Mouse (Mus musculus): Measurements from ENCODE around the gene Isg20.

Isg20 gene

DNA sequence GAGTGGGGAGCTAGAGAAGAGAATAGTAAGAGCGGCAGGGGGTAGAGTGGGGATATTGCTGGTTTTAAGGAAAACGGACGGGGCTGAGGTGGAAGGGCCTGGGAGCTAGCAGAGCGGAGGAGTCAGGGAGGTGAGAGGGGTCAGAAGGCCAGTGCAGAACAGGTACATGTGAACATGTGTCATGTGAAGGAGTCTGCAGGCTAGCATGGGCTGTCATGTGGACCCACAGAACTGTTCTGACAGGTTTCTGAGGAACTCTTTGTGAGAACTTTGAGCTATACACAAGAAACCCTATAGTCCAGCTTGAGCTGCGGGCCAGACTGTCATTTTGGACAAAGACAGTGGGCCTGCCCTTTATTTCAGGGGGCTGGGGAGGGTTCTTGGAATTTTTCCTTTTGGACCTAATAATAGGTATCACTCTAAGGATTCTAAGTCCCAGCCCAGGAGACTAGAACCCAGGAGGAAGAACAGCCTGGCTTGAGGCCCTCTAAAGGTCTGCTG is at the start of gene Isg20:
Gene Isg20 (plus strand): TSS at position 451 of the 501 bp plus-strand sequence.
- DNase-seq: peak; percentile 90

DNA sequence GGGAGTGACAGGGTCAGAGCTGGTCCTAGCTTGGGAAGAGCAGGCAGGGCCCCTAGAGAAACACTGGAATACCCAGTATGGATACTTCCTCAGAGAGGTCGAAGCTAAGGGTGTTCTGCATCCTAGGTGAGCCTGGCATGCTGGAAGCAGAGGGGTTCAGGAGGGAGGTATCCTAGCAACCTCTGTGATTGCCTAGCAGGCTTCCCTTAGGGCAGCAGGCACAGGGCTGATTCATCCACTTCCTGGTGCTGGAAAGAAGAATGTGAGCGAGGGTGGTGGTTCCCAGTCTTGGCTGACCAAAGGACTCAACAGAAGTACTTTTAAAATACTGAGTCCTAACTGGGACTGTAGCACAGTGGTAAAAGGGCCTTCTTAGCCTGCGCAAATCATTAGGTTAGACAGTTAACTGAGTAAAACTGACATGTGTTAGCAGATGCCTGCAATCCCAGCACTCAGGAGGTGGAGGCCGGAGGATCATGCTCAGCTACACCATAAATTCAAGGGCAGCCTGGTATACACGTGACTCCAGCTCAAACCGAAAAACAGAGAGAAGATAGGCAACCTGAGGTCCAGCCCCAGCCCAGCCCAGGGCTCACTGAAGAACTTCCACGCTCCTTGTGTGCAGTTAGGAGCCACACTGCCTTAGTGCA is 49.3 kb upstream of the Isg20 start:
- no peak for DNase-seq

DNA sequence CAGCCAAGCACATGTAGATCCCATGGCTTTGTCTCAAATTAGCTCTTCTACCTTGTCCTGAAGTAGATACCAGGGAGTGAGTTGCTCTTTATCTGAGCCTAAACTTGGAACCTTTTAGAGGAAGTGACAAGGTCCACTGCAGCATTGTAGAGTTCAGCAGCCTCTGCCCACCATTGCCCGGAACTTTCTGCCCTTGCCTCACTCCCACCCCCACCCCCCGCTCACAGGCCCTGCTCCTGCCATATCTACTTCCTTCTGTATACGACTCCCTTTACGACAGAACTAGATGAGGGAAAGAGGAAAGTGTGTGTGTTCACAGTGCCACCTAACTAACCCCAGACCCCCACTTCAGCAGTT is 48.8 kb upstream of the Isg20 start:
- DNase-seq: no peak

DNA sequence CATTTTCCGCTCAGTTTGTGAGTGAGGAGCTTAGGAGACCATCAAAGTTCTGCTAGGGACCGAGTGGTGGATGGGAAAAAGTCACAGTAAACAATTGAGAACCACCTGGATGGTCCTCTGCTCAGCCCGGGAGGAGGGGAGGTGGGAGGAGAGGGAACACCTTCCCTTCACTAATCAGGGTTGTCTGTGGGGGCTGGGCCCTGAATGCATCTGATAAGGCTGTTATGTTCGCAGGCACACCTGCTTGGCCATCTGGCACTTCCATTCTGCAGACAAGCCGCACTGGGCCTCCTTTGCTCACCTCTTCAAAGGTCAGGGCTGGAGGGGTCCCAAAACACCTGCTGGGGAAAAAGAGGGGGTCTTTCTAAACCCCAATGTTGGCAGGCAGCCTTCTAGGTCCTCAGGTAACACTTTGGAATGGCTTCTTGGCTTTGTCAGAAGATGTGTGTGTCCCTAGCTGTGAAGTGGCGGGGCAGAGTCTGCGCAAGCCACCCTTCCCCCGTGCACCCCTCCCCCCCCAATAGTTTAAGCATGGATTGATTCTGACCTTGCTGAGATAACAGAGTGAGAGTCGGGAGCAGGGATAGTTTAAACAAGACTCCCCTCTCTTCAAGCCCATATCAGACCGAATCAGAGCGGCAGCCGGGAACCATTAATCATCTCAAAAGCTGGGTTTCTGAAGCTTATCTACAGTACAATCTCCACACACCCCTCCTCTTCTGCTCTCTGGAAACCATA is 47.8 kb upstream of the Isg20 start:
- no peak for DNase-seq

DNA sequence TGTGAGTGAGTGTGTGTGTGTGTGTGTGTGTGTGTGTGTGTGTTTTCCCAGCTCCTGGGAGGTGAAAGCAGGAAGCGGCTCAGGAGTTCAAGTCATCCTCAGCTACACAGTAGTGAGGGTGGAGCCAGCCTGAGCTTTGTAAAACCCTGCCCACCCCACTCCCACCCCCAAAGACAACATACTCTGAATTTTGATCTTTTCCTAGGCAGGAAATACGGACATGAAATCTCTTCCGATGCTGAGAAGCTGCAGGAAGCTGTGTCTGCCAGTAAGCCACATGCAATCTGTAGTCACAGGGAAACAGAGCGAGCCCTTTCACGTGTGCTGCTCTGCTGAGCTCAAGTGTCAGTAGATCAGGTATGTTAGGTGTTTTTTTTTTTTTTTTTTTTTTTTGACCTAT is 44.5 kb upstream of the Isg20 start:
- DNase-seq: no peak

DNA sequence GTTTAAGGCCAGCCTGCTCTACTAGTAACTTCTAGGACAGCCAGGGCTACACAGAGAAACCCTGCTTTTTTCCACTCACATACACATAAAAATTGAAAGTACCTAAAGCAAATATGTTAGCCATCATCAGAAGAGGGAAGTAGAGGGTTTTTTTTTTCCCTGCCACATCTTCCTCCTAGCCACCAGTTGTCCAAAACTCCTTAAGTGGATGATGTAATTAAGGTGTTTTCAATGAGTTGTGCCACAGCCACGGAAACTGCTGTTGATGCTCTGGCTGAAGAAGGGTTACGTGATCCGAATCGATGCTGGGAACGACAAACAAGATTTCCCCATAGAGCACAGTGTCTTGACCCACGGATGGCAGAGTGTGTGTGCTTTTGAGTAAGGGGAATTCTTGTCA is 40.9 kb upstream of the Isg20 start:
- no peak for DNase-seq

DNA sequence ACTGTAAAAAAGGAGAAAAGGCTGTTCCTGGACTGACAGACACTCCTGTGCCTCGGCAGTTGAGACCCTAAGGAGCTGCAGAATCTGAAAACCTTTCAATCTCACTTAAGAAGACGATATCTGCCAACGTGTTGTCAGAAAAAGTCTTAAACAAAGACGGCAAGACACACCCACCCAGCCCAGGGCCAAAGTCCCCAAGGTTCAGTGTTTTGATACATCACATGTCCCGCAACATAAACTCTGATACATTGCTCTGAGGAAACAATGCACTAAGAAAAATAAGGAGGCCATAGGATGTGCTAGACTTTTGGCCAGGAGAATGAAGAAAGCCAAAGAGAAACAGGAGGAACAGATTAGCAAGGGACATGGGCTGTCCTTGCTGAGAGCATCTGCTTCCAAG is 40.4 kb upstream of the Isg20 start:
- no peak for DNase-seq

DNA sequence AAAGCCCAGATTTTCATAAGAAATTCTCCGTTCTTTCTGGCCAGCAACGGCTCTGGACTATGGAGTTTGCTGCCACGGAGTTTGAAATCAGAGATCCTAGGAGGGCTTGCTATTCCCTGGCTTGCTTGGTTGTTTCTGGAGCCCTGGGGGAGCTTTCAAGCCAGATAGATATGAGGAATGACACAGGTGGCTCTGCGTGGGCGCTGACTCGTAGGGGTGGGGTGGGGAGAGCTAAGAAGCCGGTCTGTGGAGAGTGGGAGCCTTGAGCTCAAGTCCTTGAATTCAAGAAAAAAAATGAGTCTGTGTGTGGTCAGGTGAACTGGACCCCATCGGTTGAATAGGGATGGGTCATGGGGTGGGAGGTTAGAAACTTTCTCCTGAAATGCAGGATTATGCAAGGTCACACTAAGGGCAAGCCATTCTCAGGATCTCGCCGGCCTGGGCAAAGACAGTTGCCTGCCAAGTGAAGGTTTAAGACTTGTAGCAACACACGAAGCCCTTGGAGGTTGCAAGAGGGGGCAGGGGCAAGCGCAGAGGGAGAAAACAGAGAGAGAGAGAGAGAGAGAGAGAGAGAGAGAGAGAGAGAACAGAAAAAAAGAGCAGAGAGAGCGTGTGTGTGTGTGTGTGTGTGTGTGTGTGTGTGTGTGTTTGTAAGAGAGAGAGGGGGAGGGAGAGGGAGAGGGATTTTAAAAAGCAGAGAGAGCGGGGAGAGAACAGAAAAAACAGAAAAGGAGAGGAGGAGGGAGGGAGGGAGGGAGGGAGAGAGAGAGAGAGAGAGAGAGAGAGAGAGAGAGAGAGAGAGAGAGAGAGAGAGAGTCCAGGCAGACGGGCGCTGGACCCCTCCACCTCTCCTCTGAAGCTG is 31.4 kb upstream of the Isg20 start:
- DNase-seq: no peak

DNA sequence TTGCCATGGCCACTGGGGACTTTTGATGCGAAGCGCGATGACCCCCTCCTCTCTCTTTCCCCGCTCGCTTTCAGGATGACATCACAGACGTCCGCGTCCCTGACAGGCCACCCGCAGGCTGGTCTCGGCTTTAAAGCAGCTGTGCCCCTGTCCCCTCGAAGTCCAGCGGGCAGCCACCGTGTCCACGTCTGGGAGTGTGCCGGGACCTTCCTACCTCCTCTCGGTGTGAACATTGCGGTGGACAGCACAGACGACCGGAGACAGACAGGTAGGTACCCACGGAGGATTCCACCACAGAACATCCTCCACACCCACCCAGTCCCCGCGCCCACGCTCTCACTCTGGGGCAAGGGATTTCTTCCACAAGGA is 30.8 kb upstream of the Isg20 start:
- no peak for DNase-seq

DNA sequence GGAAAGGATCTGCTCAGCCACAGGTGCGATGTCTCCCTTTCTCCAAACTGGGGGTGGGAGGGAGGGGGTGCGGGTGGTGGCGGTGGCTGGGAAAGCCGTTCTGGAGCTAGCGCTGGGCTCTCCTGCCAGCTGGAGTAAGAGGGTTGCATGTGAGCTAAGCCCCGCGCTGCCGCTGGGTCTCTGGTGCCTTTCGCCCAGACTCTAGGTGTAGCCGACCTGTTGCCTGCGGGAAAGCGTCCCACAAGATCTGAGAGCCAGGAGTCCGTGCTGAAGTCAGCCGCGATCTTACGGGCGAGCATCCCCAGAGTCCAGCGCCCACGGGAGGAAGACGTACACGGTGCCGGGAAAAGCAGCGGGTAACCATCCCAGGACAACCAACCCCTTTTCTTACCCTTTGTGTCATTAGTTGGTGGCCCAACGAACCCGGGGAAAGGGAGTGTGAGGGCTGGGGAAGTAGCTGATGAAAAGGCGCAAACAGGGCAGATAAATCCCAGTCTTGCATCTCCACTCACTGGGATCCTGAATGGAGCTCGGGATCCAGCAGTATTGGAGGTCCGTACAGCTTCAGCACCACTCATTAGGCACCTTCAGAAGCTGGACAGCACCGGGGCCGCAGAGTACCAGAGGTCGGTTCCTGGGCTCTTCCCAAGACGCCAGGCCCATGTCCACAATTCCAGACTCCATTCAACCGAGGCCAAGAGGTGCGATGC is 30.1 kb upstream of the Isg20 start:
- DNase-seq: no peak

DNA sequence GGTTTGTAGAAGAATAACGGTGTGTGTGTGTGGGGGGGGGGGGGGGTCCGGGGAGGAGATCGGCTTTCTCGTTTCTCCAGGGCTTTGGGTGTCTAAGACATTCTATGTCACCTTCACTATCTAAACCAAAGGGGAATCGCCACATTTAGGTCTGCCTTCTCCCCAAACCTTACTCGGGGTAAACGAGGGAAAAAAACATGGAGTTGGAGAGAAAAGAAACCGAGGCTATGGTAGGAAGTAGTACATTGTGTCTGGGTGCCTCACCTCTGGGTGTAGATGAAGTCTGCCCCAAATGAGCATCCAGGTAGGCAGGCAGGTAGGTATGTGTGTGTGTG is 29.5 kb upstream of the Isg20 start:
- DNase-seq: no peak

DNA sequence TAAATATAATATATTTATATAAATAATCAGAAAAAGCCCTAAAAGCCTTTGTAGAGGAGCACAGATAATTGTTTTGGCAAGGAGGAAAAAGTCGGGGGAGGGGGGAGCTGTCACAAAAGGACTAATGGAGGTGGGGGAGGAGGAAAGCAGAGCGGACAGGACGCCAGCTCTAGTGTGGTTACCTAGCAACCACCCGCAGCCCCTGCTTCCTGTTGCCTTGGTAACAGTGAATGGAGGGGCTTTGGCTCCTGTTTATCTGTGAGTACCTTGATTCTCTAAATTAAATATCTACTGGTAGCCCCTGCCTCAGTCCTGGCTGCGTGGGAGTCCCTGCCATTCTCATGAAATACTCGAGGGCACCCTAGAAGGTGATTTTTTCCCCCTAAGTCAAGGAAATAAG is 29.1 kb upstream of the Isg20 start:
- no peak for DNase-seq

DNA sequence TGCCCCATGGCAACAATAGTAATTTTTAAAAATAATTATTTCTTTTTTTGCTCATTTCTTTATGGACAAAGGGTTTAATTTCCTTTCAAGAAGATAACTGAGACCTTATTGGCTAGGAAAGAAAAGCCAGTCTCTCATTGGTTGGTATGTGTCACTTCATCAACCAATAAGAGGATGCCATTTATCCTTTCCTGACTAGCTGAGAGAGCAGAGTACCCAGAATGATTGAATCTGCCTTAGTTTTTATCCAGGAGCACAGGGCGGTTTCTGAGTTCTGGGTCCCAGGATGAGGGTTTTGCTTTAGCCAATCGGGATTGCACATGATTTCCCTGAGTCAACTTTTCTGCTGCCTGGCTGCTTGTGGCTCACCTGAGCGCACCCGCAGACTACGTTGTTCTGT is 27.8 kb upstream of the Isg20 start:
- DNase-seq: no peak

DNA sequence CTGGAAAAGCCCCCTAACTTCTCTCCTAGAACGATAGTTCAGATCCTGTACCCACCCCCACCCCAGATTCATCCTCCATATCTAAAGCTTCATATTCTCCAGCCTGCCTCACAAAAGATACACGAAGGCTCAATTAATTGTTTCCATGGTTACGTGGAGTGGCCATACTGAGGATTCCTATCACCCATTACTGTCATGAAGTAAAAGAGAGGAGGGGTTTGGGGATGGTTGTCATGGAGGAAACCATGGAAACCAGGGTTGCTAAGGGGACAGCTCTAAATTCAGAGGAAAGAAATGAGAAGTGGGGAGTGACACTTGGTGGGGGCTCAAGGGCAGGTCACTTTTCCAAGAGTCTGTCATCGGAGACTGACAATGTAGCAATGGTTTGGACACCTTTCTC is 26.7 kb upstream of the Isg20 start:
- no peak for DNase-seq

DNA sequence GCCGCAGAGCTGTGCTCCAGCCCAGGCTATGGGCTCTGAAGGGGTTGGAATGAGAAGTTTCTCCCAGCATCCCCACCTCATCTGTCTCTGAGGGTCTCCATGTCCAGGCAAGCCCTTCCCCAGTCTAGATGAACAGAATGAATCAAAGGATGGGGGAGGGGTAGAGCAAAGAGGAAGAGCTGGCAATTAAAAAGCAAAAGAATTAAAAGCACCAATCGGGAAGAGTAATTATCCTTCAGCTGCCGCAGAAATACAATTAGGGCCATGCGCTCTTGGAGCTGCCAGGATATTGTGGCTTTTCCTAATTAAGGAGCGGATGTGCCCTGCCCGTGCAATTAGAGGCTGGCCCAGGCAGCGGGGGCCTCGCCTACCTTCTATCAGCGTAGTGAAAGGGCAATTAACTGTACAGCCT is 25.8 kb upstream of the Isg20 start:
- DNase-seq: no peak

DNA sequence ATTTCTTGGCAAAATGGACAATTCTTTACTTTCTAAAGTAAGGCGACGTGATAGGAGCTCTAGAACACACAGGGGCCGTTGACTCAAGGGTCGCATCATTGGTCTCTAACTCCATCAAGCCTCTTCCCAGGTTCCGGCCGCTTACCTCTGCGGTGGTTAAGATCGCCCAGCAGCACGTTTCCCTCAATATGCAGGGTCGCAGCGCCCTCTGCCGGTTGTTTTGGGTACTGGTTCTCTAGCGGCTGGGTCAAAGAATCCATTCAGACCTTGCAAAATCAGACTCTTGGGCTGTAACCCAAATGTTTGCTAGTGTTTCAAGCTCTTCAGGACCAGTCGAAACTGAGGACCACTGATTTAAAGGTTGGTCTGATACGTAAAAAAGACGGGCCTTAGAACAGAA is 22.6 kb upstream of the Isg20 start:
- DNase-seq: peak; percentile 93

DNA sequence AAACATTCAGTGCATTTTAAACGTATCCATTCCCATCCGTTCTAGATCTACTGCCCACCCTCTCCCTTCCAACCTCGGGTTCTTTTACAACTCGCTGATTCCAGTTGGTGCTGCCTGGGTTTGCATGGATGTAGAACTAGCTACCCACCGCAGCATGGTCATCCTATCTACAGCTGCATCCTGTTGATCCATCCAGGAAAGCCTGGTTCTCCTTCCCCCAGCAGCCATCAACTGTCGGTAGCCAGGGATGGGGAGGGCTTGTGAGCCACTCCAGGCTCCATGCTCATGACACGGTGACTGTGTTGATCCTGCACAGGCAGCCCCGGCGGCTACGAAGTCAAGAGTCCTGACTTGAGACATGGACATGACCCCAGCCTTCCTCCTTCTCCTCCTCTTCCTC is 19.3 kb upstream of the Isg20 start:
- DNase-seq: no peak

DNA sequence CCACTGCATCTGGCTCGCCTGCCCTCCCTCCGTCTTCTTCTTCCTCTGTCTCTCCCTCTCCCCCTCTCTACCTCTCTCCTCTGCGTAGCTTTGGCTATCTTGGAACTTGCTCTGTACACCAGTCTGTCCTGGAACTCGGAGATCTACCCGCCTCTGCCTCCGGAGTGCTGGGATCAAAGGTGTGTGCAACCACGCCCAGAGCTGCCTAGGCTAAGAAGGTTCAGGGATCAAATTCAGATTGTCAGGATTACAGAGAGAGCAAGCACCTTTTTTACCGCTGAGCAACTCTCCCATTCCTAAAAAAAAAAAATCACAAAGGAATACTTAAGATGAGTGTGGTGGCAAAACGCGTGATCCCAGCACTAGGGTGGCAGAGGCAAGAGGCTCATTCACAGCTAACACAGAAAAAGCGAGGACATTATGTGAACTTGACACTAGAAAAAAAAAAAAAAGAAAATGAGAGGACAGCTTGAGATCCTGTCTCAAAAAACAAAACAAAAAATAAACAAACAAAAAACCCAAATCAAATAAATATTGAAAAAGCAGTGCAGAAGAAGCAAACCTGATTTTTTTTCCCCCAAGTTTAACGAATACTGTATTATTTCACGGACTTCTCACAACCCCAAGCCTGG is 18.1 kb upstream of the Isg20 start:
- DNase-seq: no peak

DNA sequence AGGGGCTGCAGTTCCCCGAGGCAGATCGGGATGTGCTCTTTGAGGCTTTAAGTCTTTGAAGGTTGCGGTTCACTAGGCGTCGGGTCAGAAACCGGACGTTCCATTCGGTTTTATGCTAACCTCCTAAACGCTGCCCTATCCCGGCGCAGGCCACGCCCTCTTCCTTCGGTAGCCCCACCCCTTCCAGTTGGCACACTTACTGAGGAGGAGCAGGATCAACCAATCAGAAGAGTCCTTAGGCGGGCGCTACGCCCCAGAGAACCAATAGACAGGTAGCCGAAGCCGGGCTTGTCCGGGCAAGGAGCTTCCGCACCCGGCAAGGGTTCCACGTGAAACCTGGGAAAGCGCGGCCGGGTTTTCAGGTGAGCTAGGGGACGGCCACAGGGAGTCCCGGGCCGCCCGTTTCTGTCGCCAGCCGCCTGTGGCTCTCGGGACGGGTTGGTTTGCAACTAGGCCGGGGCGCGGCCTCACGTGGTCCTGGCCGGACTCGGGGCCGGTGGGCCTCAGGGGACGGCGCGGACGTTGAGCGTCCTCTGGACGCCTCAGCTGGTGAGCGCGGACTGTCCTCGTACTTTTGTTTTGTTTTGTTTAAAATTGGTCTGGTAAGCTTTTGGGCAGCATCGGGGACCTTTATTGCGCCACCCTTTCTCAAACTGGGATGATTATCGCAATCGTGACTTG is 17.4 kb upstream of the Isg20 start, which contains the start of gene Aen:
Gene Aen (plus strand): TSS at position 202 of the 681 bp plus-strand sequence.
- DNase-seq: peak; percentile 100

DNA sequence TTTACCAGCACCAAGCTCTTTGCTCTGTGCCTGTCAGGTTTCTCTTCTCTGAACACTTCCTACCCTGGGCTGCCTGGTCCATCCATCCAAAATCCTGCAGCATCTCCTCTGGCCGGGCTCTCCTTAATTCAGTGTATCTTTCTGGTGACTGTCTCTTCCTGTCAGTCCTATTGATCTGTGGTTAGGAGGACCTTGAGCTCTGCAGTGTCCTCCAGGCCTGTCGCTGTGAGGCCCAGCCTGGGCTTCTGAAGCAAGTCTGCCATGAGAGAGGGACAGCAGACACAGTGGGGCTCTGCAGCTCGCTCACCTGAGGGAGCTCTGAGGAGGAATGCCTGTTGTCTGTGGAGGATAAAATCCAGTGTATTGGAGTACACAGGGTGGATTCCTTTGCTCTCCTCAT is 15.7 kb upstream of the Isg20 start:
- no peak for DNase-seq

DNA sequence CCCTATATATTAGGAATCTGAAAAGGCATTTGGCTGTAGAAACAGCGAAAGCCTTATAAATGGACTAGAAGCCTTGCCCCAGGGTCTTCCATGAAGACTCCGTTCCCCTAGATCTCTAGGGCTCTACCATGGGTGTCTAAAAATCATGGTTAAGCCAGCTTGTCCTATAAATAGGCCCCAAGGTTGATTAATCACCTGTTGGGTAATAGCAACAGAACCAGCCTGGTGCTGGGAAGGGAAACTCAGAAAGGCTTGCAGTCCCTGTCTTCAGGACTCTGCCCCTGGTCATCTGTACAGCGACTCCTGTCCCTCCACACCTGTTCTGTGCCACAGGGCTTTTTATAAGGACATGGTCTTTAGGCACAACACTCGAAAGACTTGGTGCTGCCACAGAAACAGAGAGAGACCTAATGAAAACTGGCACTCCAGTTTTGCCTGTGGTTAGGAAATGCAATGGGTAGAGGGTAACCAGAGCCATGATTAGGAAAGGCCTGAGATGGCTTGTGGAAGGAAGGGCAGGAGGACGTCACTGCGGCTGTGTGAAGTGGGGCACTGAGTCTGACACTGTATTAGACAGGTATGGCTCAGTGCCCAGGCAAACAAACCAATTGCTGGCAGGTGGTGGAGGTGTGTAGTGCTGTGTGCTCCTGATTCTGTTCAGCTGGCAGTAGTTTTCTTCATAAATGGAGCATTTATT is 9.9 kb upstream of the Isg20 start:
- no peak for DNase-seq

DNA sequence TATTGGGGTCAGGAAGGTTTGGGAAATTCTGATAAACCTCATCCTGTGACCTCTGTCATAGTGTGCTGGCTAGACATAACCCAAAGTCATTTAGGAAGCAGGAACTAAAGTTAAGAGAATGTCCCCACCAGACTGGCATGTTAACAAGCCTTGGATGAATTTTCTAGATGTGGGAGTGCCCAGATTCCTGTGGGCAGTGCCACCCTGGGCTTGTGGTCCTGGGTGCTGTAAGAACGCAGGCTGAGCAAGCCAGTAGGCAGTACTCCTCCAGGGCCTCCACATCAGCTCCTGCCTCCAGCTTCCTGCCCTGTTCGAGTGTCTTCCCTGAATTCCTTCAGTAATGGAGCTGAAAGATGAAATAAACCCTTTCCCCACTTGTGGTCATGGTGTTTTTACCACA is 9.0 kb upstream of the Isg20 start:
- DNase-seq: no peak

Data from heart, adult 11 months (tissue).